Mouse (Mus musculus): ENCODE results near the gene Tbck. TPM values are rescaled to one million over a fixed set of nuclear protein-coding genes. Genes with fewer than 3 reads are reported as not detected.

Gene Tbck
- total RNA-seq, 4 experiments from 2014 or later = 21.0 to 27.6 (median 26.0) TPM

DNA sequence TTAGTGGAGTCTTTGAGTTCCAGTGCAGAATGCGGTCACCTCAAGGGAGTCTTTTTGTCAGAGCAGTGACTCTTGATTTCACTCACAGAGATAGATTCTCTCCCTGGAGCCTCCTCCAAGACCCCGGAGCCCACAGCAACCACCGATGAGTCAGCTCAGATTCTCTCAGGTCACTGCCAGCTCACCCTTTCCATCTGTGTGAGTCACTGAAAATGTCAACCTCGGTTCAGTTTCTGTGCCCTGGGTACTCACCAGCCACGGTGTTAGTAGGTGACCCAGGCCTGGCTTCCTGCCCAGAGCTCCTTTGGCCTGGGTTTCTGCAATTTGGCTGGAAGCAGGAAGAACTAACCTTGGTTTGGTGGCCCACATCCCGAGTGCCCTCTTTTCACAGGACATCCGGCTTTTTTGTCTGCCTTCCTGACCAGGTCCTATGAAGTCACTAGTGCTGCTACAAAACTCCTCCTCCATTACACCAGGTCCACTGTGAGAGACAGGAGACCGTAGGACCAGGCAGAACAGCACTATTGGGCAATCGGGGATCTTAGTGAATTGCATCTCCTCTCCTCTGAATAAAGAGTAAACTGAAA is 187.5 kb downstream of the Tbck start:
- DNase-seq = peak; percentile 93

DNA sequence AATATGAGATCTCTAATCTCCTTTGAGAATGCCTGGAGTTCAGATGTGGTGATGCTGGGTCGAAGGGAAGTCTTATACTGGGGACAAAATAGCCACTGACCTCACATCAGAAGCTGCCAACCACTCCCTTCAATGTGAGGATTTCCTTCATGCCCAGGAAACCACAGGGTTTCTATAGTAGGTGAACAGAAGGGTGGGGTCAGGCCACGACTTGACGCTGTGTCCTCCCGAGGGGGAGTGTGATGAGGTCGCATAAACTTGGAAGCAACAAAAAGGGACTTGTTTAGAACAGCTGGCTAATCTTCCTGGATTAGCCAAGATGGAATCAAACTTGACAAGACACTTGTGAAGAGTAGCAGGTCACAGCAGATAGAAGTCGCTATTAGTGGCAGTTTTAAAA is 189.3 kb downstream of the Tbck start:
- DNase-seq = no peak

DNA sequence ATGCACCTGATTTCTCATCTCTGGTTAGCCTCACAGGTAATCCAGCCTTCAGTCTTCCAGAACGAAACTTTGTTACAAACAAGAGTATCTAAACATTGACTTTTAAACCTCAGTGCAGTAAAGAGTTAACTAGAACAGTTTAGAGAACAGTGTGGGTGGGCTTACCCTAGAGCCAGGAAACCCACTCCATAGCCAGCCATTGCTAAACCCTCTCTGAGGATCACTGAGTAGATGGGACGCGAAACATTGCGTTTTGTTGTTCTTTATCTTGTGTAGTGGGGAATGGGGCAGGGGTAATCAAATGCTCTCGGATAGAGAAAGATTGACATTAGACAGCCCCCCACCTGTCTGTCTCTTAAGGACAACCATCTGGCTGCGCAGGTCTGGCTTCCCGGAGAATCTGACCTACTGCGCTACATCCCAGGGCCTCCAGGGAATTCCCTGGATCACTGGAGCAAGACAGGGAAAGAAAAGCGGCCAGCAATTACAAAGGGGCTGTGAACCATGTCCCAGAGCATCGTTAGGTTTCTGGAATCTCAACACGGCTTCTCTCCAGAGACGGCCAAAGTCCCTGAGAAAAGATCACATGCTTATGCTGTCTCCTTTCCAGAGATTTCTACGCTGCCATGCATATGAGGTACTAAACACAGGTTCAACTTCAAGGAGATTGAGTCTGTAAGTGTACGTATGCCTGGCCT is 192.2 kb downstream of the Tbck start:
- DNase-seq = no peak

DNA sequence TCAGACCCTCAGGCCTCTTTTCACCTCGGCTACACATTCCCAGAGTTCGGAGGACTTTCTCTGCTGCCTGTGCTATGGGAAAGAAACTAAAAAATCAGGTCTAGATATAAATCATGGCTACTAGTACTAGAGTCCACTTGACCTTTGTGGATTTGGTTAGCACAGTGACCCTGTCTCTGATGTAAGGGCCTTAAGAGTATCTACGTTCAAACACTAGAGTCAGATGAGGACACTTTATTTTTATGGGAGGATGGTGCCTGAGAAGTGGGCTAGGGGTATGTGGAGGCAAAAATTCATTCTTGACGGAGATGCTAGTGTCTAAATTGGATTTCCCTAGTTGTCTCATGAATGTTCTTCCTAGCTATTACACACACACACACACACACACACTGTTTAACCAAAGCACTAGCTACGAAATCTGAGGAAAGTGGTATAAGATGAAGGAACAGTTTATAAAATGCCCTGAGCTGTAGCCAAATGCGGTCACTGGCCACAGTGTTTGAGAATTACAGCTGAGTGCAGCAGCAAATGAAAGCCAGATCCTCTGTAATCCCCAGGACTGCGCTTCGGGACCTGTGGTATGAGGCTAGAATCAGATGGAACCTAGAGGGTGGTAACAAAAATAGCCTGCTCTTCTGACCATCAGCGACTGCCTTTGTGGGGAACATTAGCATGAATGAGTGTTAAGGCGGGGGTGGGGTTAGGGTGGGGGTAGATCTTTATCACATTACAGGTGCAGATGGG is 193.2 kb downstream of the Tbck start:
- DNase-seq = no peak

DNA sequence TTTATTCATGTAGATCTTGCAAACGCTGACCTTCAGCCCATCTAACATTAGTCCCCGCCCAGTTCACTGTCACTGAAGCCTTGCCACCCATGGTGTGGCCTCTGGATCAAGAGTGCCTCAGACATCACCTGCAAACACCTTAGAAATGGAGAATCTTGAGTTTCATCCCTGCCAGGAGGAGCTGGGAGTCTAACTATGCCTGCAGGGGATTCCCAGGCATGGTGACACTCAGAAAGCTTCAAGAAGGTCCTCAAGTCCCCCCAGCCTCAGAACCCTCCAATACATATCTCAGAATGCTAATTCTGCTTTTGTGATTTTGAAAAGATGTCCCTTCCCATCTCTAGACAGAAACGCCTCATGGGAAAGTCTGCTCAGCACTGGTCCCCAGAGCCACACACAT is 196.4 kb downstream of the Tbck start:
- DNase-seq = no peak

DNA sequence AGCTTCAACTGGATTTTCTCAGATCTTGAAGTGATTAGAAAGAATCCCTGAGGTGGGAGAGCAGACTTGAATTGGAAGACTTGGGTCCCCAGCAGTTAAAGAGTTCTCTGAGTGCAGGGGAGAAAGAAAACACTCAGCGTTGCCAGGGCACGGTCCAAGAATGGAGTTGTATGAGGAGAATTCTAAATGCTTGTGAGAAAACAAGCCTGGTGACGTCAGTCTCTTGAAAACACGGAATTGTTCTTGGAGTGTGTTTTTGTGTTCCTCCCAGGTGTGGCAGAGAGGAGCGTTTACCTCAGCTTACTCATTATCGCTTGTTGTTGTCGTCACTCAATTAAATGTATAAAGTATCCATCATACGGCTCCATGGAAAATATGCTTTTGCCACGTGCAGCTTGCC is 196.9 kb downstream of the Tbck start:
- no peak for DNase-seq

DNA sequence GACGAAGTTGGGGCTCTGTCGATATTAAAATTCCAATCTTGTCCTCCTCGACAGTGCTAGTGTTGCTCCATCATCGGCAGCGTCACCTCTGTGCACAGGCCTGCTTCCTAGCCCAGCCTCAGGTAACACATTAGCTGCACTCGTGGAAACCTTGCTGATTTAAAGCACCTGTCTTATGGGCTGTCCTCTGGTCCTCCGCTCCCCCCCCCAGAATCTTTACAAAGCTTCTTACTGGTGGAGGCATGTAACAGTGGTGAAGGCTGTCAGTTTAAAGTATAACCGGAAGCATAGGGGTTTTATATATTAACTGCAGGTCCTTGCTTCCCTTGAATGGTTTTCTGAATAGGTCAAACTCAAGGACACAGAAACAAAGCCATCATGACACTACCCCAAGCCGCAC is 199.3 kb downstream of the Tbck start:
- DNase-seq = no peak

DNA sequence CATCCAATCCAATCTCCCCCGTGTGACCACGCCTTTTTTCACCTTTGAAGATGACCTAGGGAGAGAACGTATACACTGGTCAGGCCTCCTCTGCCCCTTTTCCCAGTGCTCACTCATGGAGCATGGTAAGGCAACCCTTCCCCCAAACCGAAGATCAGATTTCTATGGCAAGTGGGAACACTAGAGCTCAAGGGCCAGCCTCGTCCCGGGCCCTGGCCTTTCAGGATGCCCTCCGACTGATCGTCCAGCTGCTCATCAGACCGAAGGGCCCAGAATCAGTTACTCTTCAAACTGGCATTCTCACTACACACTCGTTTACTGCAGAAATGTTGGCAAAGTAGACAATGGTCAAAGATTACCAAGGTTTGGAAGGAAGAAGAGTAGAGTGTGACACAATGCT is 200.5 kb downstream of the Tbck start:
- no peak for DNase-seq

DNA sequence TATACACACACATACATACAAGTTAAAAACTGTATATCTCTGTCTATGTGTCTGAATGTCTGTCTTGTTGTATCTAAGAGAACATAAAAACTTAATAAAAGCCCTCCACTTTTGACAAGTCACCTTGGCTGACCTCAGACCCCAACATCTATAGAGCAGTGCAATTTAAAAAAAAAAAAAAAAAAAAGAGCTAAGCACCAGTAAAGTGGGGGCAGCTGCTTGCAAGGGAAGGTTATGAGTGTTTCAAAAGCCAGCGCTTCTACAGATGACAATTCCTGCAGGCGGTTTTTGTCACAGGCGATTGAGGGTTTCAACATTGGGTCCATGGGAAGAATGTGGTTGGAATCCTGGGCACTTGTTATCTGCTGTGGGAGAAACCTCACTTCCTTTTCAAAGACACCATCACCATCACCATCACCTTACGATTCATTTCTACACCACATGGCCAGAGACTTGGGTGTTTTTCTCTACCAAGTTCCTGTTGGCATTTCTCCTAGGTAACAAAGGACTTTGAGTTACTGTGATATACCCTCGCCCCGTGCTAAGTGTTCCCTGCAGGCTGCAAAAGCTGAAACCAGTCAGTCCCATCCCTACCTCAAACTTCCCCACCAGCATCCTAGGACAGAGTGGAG is 202.6 kb downstream of the Tbck start:
- DNase-seq = no peak

DNA sequence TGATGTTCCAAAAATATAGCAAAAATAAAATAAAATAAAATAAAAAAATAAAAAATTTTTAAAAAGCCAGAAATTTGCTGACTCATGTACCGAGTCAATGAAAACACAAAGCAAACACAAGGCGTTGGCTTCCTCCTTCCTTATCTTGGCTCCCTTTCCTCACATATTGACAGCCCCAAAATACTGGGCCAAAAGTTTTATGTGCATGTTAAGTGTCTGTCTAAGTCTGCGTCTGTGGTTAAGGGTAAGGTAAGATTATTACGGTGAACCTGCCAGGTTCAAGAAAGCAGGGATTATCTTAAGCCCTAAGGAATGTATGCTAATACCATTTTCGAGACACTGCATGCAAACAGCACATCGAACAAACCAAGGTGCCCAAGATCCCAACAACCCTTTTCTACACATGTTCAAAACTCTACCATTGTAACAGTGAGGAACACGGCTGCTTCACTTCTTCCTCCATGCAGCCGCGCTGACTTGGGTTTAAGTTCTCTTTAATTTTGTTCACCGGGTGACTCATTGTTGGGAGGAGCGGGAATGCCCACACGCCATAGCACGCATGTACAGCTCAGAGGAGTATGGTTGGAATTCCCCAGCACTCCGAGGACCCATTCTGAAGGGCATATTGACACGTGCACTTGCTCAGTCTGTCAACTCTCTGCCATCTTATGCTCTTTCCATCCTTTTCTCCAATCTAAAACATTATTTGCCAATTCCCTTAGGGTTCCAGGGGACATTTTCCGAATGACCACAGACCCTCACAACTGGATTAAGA is 203.3 kb downstream of the Tbck start:
- no peak for DNase-seq

Other genes starting within 250 kb of the Tbck start
- gene Gimd1, start 54.3 kb upstream of the Tbck start, total RNA-seq (2022) = not detected
- gene Aimp1, start 226 bp downstream of the Tbck start, total RNA-seq (2022) = 10 to 100 TPM; 48.3 to 57.7 (median 56.0) TPM

Measured in adrenal gland, adult 8-10 months (tissue).